Mouse (Mus musculus): ENCODE measurements around the gene Rabl3. TPM values are rescaled to one million over a fixed set of nuclear protein-coding genes. Genes with fewer than 3 reads are reported as not detected.

Rabl3 gene
- 11.6 TPM for total RNA-seq (2023)

DNA sequence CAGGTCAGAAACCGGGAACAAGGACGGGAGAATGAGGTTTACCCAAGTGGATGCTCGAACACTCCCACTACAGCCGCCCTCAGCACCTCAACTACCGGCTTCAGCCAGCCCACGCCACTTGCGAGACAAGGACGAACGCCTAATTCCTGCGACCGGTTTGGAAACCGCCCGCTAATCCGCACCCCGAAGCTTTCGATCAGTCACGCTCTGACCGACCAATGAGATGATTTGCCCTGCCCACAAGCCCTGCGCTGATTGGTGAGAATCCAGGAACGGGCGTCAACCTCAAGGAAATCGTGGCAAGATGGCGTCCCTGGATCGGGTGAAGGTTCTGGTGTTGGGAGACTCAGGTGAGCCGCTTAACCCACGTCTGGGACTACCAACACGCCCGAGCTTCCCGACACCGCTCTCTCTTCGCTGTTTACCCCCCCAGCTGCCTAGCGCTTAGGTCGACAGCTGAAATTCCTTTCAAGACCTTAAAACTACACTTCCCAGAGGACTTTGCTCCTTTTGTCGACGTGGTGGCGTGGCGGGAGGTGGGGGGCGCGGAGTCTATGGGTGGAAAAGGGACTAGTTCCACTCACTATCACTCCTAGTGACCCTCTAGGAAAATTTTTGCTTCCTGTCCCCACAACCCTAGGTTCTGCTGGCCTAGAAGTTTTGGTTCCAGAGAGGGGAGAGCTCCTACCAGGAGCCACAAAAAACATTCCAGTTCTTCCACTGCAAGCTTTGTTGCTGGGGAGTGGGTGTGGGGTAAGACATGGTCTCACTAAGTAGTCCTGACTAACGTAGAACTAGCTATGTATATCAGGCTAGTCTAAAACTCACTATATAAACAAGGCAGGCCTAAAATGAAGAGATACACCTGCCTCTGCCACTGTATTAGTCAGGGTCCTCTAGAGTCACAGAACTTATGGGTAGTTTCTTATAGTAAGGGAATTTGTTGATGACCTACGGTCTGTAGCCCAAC lies at the start of gene Rabl3, which contains the start of gene Gtf2e1:
Gene Rabl3 (plus strand): TSS at position 275 of the 970 bp plus-strand sequence.
Gene Gtf2e1 (minus strand): TSS at position 179 of the 970 bp plus-strand sequence.

DNA sequence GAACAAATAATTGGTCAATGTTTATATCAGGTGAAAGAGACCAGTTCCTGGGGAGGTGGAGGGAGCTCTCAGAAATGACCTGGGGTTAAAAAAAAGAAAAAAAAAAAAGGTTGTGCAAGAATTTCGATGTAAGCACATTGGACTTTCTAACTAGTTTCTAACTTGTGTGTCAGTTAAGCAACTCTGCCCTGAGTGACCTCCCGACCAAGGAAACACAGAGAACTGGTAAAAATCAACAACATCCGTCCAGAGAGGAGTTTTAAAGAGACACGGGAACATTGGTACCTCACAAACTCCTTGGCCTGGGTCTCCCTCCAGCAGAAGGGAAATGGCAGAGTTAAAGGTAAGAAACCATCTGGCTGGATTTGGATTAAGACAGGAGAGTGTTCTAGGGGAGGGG lies 40.3 kb downstream of the Rabl3 start, which contains the start of gene Hgd:
Gene Hgd (plus strand): TSS at position 160 of the 400 bp plus-strand sequence.

Other genes with a start within 250 kb of the Rabl3 start
- not detected for gene Stxbp5l, start 154.9 kb upstream of the Rabl3 start, total RNA-seq (2023)
- gene Gtf2e1, start 96 bp upstream of the Rabl3 start, total RNA-seq (2023), result 14.5 TPM
- not detected for gene Hgd, start 40.3 kb downstream of the Rabl3 start, total RNA-seq (2023)
- gene Ndufb4, start 114.6 kb downstream of the Rabl3 start, total RNA-seq (2023), result 36.4 TPM
- gene Fstl1, start 237.0 kb downstream of the Rabl3 start, total RNA-seq (2023), result 1.7 TPM

Data from CD4-positive naive resting alpha-beta T cell, adult 57 days (primary cell).